Mouse (Mus musculus) stomach, postnatal 0 days (tissue): ENCODE data around the gene Sp8. TPM values are rescaled to one million over a fixed set of nuclear protein-coding genes. Genes with fewer than 3 reads are reported as not detected.
A peak's percentile ranks its signal among the peaks of the same experiment; 100 is the strongest.

Experiments
- ATAC-seq: fragments of 200-750 bp; cut with Nextera tagmentation; 2 replicates; pipeline ENCODE4 v1.8.0; 2017; ENCODE audit not compliant: low FRiP score, low TSS enrichment
- DNase-seq: peaks from one replicate; pipeline ENCODE4 v3.0.0-alpha.2; 2016; ENCODE audit warnings: low spot score
- H3K27ac ChIP-seq: fragments of 300-500 bp; sonication (generic); replicated peaks from 2 replicates; pipeline ENCODE4 v1.5.1; 2014; ENCODE audit warnings: mild to moderate bottlenecking, control low read depth
- H3K27me3 ChIP-seq: fragments of 300-500 bp; sonication (generic); 2 replicates; pipeline ENCODE4 v1.6.1; 2014; ENCODE audit warnings: low read length; ENCODE audit not compliant: control insufficient read depth, insufficient read depth
- H3K36me3 ChIP-seq: fragments of 300-500 bp; sonication (generic); 2 replicates; pipeline ENCODE4 v1.6.1; 2014; ENCODE audit warnings: low read length, mixed read lengths; ENCODE audit not compliant: control insufficient read depth, insufficient read depth
- H3K4me1 ChIP-seq: fragments of 300-500 bp; sonication (generic); replicated peaks from 2 replicates; pipeline ENCODE4 v1.6.1; 2014; ENCODE audit warnings: antibody characterized with exemption; ENCODE audit not compliant: control insufficient read depth, insufficient read depth
- H3K4me2 ChIP-seq: fragments of 300-500 bp; sonication (generic); replicated peaks from 2 replicates; pipeline ENCODE4 v1.6.1; 2014; ENCODE audit warnings: low read depth, mild to moderate bottlenecking, control low read depth, moderate library complexity
- H3K4me3 ChIP-seq: fragments of 300-500 bp; sonication (generic); 2 replicates; pipeline ENCODE4 v1.5.1; 2014; ENCODE audit warnings: low read depth, low read length, control low read depth
- H3K9ac ChIP-seq: fragments of 300-500 bp; sonication (generic); 2 replicates; pipeline ENCODE4 v1.6.1; 2014; ENCODE audit warnings: mild to moderate bottlenecking, low read length, control low read depth, mixed read lengths
- H3K9me3 ChIP-seq: fragments of 300-500 bp; sonication (generic); 2 replicates; pipeline ENCODE4 v1.6.1; 2016; ENCODE audit warnings: low read length; ENCODE audit not compliant: control insufficient read depth
- CTCF ChIP-seq: IDR thresholded peaks from 2 replicates; pipeline ENCODE4 v1.5.1; 2016; ENCODE audit warnings: antibody characterized with exemption, low read depth, mild to moderate bottlenecking, moderate library complexity
- EP300 ChIP-seq: optimal IDR thresholded peaks from 2 replicates; pipeline ENCODE3; 2016; ENCODE audit warnings: antibody characterized with exemption
- WGBS: fragments of 180-500 bp; shearing (Covaris S2); extraction: QIAGEN DNeasy Blood & Tissue Kit; methylation state at CpG from one replicate; pipeline ENCODE4 v1.1.7; 2014; 5-methylcytosine and 5-hydroxymethylcytosine counted together
- polyA plus RNA-seq: library from polyadenylated mRNA; unstranded; fragments of >200 nt; fragmentation: Nextera tagmentation; extraction: Ambion mirVana; gene quantifications from 2 replicates; pipeline ENCODE4 v1.2.1, GENCODE M21; 2015

Gene Sp8
- polyA plus RNA-seq, 1 experiment from 2014 or later: not detected

GRCm38 (mm10) chr12:118846649-118847321, 656 bp downstream of the Sp8 start:
- Histone ChIP-seq H3K27ac (no peak overlapping the region), H3K4me3 (peak overlapping the region; percentile 37), H3K4me1 (no peaks in the 10 kb centered on the region), H3K9ac (no peak overlapping the region), H3K9me3 (no peaks in the 10 kb centered on the region), H3K36me3 (no peaks in the 10 kb centered on the region), H3K4me2 (peak overlapping the region; percentile 70), H3K27me3 (peaks cover 24% of the 10 kb centered on the region)
- ATAC-seq: peak; percentile 65
- peak; percentile 64 for DNase-seq
- under 1% methylated on average over 59 of the region's 59 CpGs for WGBS
- TF ChIP-seq CTCF (no peak), EP300 (no peak)

- no peak for DNase-seq
Measured at GRCm38 (mm10) chr12:118847381-118847780, 1.3 kb downstream of the Sp8 start.

DNA sequence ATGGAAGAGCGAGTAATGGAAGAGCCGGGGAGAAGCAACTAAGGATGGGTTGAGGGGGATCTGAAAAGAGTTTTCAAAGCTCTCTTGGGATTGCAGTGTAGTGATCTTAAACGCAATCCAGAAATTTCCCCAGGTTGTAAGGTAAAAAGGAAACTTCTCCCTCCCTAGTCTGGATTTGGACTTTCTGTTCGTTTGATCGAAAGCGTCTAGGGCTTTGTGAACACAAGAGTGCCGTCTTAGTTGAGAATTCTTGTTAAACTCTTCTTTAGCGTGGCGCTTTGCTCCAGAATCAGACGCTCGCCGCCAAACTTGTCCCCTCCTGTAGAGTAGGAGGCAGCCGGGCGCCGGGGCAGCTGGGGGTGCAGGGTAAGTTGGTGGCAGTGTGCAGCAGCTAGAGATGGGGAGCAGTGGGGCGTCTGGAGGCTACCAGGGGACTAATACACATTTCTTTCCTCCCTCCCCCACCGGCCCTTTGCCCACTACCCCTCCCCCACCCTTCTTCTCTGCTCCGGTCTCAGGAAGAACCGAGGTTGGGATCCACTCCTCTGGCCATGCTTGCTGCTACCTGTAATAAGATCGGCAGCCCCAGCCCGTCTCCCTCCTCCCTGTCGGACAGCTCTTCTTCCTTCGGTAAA, 1.8 kb downstream of the Sp8 start:
- DNase-seq (peak; percentile 44), ATAC-seq (no peak)
- 3% methylated on average over 21 of the region's 23 CpGs for WGBS
- no peaks in the 10 kb centered on the region for H3K36me3 ChIP-seq
- peak overlapping the region; percentile 23 for H3K4me3 ChIP-seq
- TF ChIP-seq EP300 (no peak), CTCF (no peak)
- H3K4me2 ChIP-seq: peak overlapping the region; percentile 44
- no peak overlapping the region for H3K9ac ChIP-seq
- no peaks in the 10 kb centered on the region for H3K4me1 ChIP-seq
- no peaks in the 10 kb centered on the region for H3K9me3 ChIP-seq
- peaks cover 28% of the 10 kb centered on the region for H3K27me3 ChIP-seq
- no peak overlapping the region for H3K27ac ChIP-seq

More at GRCm38 (mm10) chr12:118847381-118847780, 1.3 kb downstream of the Sp8 start:
- 2% methylated on average over 17 of the region's 17 CpGs for WGBS
- no peak for ATAC-seq
- Histone ChIP-seq H3K4me3 (peak overlapping the region; percentile 37), H3K4me2 (peak overlapping the region; percentile 70), H3K27ac (no peak overlapping the region), H3K9ac (no peak overlapping the region), H3K27me3 (peaks cover 24% of the 10 kb centered on the region), H3K4me1 (no peaks in the 10 kb centered on the region), H3K9me3 (no peaks in the 10 kb centered on the region), H3K36me3 (no peaks in the 10 kb centered on the region)
- TF ChIP-seq EP300: no peak
- no peak for TF ChIP-seq CTCF

- peak overlapping the region; percentile 23 for H3K4me3 ChIP-seq
- ATAC-seq (no peak), DNase-seq (no peak)
- no peak overlapping the region for H3K9ac ChIP-seq
- no peaks in the 10 kb centered on the region for H3K4me1 ChIP-seq
- peaks cover 29% of the 10 kb centered on the region for H3K27me3 ChIP-seq
- H3K36me3 ChIP-seq: no peaks in the 10 kb centered on the region
- WGBS: 1% methylated on average over 74 of the region's 80 CpGs
- H3K4me2 ChIP-seq: peak overlapping the region; percentile 44
- no peak overlapping the region for H3K27ac ChIP-seq
- no peaks in the 10 kb centered on the region for H3K9me3 ChIP-seq
- TF ChIP-seq EP300: no peak
- peak; percentile 34; the same call in 1 of the 2 replicates for TF ChIP-seq CTCF
Measured at GRCm38 (mm10) chr12:118848496-118849202, 2.5 kb downstream of the Sp8 start.

DNA sequence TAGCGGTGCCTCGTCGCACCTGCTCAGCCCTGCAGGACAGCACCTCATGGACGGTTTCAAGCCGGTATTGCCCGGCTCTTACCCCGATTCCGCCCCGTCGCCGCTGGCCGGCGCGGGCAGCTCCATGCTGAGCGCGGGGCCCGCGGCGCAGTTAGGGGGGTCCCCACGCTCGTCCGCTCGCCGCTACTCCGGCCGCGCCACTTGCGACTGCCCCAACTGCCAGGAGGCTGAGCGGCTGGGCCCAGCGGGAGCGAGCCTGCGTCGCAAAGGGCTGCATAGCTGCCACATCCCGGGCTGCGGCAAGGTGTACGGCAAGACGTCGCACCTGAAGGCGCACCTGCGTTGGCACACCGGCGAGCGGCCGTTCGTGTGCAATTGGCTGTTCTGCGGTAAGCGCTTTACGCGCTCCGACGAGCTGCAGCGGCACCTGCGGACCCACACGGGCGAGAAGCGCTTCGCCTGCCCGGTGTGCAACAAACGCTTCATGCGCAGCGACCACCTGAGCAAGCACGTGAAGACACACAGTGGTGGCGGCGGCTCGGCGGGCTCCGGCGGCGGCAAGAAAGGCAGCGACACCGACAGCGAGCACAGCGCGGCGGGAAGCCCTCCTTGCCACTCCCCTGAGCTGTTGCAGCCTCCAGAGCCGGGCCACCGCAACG, 3.2 kb downstream of the Sp8 start:
- DNase-seq (peak; percentile 23), ATAC-seq (no peak; the same call in 1 of the 2 replicates)
- under 1% methylated on average over 76 of the region's 78 CpGs for WGBS
- Histone ChIP-seq H3K4me3 (no peak overlapping the region), H3K27ac (no peak overlapping the region), H3K4me1 (no peaks in the 10 kb centered on the region), H3K4me2 (peak overlapping the region; percentile 44), H3K36me3 (no peaks in the 10 kb centered on the region), H3K9ac (no peak overlapping the region), H3K9me3 (no peaks in the 10 kb centered on the region), H3K27me3 (peaks cover 29% of the 10 kb centered on the region)
- TF ChIP-seq CTCF (no peak), EP300 (no peak)
